Mouse (Mus musculus): ENCODE results near the gene Astn1. TPM values are rescaled to one million over a fixed set of nuclear protein-coding genes. Genes with fewer than 3 reads are reported as not detected.

Astn1 gene
- polyA plus RNA-seq, 1 experiment from 2014 or later: 53.6 TPM

- no peaks in the 10 kb centered on the region for H3K36me3 ChIP-seq (replicated peaks; ENCODE audit: control insufficient read depth, insufficient read depth)
- ATAC-seq (ENCODE audit: low FRiP score): no peak
- no peak overlapping the region for H3K4me2 ChIP-seq (replicated peaks)
- H3K27me3 ChIP-seq (ENCODE audit: control insufficient read depth, insufficient read depth, low read length): no peaks in the 10 kb centered on the region
- no peak overlapping the region for H3K27ac ChIP-seq
- DNase-seq (ENCODE audit: low spot score): no peak
- H3K9me3 ChIP-seq (ENCODE audit: control insufficient read depth, low read length): no peaks in the 10 kb centered on the region
- no peak overlapping the region for H3K9ac ChIP-seq
- no peaks in the 10 kb centered on the region for H3K4me1 ChIP-seq (replicated peaks; ENCODE audit: control insufficient read depth, insufficient read depth, low read length)
- 87% methylated on average over 10 of the region's 10 CpGs for WGBS
- no peak overlapping the region for H3K4me3 ChIP-seq (replicated peaks; ENCODE audit: low read length)
These were observed 335.9 kb downstream of the Astn1 start for GRCm38 (mm10) chr1:158697859-158698569.

GRCm38 (mm10) chr1:158699276-158699675 lies 337.2 kb downstream of the Astn1 start:
- no peak overlapping the region for H3K4me3 ChIP-seq (replicated peaks; ENCODE audit: low read length)
- no peak for DNase-seq (ENCODE audit: low spot score)
- no peak for ATAC-seq (ENCODE audit: low FRiP score)
- H3K27ac ChIP-seq: no peak overlapping the region
- H3K4me2 ChIP-seq (replicated peaks): no peak overlapping the region
- H3K36me3 ChIP-seq (replicated peaks; ENCODE audit: control insufficient read depth, insufficient read depth): no peaks in the 10 kb centered on the region
- H3K27me3 ChIP-seq (ENCODE audit: control insufficient read depth, insufficient read depth, low read length): no peaks in the 10 kb centered on the region
- 78% methylated on average over 2 of the region's 2 CpGs for WGBS
- no peak overlapping the region for H3K9ac ChIP-seq
- no peaks in the 10 kb centered on the region for H3K4me1 ChIP-seq (replicated peaks; ENCODE audit: control insufficient read depth, insufficient read depth, low read length)
- H3K9me3 ChIP-seq (ENCODE audit: control insufficient read depth, low read length): no peaks in the 10 kb centered on the region

- Histone ChIP-seq H3K9me3 (ENCODE audit: control insufficient read depth, low read length) (no peaks in the 10 kb centered on the region), H3K9ac (no peak overlapping the region), H3K27ac (no peak overlapping the region), H3K4me2 (replicated peaks) (no peak overlapping the region), H3K36me3 (replicated peaks; ENCODE audit: control insufficient read depth, insufficient read depth) (no peaks in the 10 kb centered on the region), H3K4me3 (replicated peaks; ENCODE audit: low read length) (no peak overlapping the region), H3K27me3 (ENCODE audit: control insufficient read depth, insufficient read depth, low read length) (no peaks in the 10 kb centered on the region), H3K4me1 (replicated peaks; ENCODE audit: control insufficient read depth, insufficient read depth, low read length) (no peaks in the 10 kb centered on the region)
- ATAC-seq (ENCODE audit: low FRiP score): no peak
- DNase-seq (ENCODE audit: low spot score): no peak
- WGBS: 77% methylated on average over 2 of the region's 2 CpGs
These were observed 338.1 kb downstream of the Astn1 start for GRCm38 (mm10) chr1:158700147-158700546.

- WGBS: 93% methylated on average over 1 of the region's 1 CpGs
- Histone ChIP-seq H3K4me1 (replicated peaks; ENCODE audit: control insufficient read depth, insufficient read depth, low read length) (no peaks in the 10 kb centered on the region), H3K27me3 (ENCODE audit: control insufficient read depth, insufficient read depth, low read length) (no peaks in the 10 kb centered on the region), H3K36me3 (replicated peaks; ENCODE audit: control insufficient read depth, insufficient read depth) (no peaks in the 10 kb centered on the region), H3K4me2 (replicated peaks) (no peak overlapping the region), H3K9me3 (ENCODE audit: control insufficient read depth, low read length) (no peaks in the 10 kb centered on the region), H3K4me3 (replicated peaks; ENCODE audit: low read length) (no peak overlapping the region), H3K9ac (no peak overlapping the region), H3K27ac (no peak overlapping the region)
- ATAC-seq (ENCODE audit: low FRiP score): no peak
- no peak for DNase-seq (ENCODE audit: low spot score)
These were observed 339.3 kb downstream of the Astn1 start for GRCm38 (mm10) chr1:158701336-158701735.

- H3K4me3 ChIP-seq (replicated peaks; ENCODE audit: low read length): no peak overlapping the region
- no peaks in the 10 kb centered on the region for H3K27me3 ChIP-seq (ENCODE audit: control insufficient read depth, insufficient read depth, low read length)
- WGBS: 36% methylated on average over 5 of the region's 5 CpGs
- no peaks in the 10 kb centered on the region for H3K36me3 ChIP-seq (replicated peaks; ENCODE audit: control insufficient read depth, insufficient read depth)
- H3K9ac ChIP-seq: no peak overlapping the region
- DNase-seq (ENCODE audit: low spot score) (peak; percentile 67), ATAC-seq (ENCODE audit: low FRiP score) (no peak)
- H3K4me1 ChIP-seq (replicated peaks; ENCODE audit: control insufficient read depth, insufficient read depth, low read length): no peaks in the 10 kb centered on the region
- H3K9me3 ChIP-seq (ENCODE audit: control insufficient read depth, low read length): no peaks in the 10 kb centered on the region
- H3K27ac ChIP-seq: no peak overlapping the region
- no peak overlapping the region for H3K4me2 ChIP-seq (replicated peaks)
These were observed 351.4 kb downstream of the Astn1 start for GRCm38 (mm10) chr1:158713301-158714095.

GRCm38 (mm10) chr1:158732868-158733496 lies 370.9 kb downstream of the Astn1 start:
- Histone ChIP-seq H3K4me1 (replicated peaks; ENCODE audit: control insufficient read depth, insufficient read depth, low read length) (no peaks in the 10 kb centered on the region), H3K9me3 (ENCODE audit: control insufficient read depth, low read length) (no peaks in the 10 kb centered on the region), H3K27ac (no peak overlapping the region), H3K27me3 (ENCODE audit: control insufficient read depth, insufficient read depth, low read length) (no peaks in the 10 kb centered on the region), H3K4me2 (replicated peaks) (no peak overlapping the region), H3K9ac (no peak overlapping the region), H3K4me3 (replicated peaks; ENCODE audit: low read length) (no peak overlapping the region), H3K36me3 (replicated peaks; ENCODE audit: control insufficient read depth, insufficient read depth) (no peaks in the 10 kb centered on the region)
- DNase-seq (ENCODE audit: low spot score) (no peak), ATAC-seq (ENCODE audit: low FRiP score) (no peak)
- WGBS: 66% methylated on average over 4 of the region's 4 CpGs

- DNase-seq (ENCODE audit: low spot score) (no peak), ATAC-seq (ENCODE audit: low FRiP score) (no peak)
- no peaks in the 10 kb centered on the region for H3K4me1 ChIP-seq (replicated peaks; ENCODE audit: control insufficient read depth, insufficient read depth, low read length)
- H3K27me3 ChIP-seq (ENCODE audit: control insufficient read depth, insufficient read depth, low read length): no peaks in the 10 kb centered on the region
- no peak overlapping the region for H3K4me3 ChIP-seq (replicated peaks; ENCODE audit: low read length)
- 54% methylated on average over 5 of the region's 5 CpGs for WGBS
- no peak overlapping the region for H3K9ac ChIP-seq
- no peaks in the 10 kb centered on the region for H3K9me3 ChIP-seq (ENCODE audit: control insufficient read depth, low read length)
- no peak overlapping the region for H3K4me2 ChIP-seq (replicated peaks)
- no peak overlapping the region for H3K27ac ChIP-seq
- no peaks in the 10 kb centered on the region for H3K36me3 ChIP-seq (replicated peaks; ENCODE audit: control insufficient read depth, insufficient read depth)
These were observed 377.3 kb downstream of the Astn1 start for GRCm38 (mm10) chr1:158739132-158739919.

GRCm38 (mm10) chr1:158740161-158740766 lies 378.2 kb downstream of the Astn1 start:
- H3K9me3 ChIP-seq (ENCODE audit: control insufficient read depth, low read length): no peaks in the 10 kb centered on the region
- no peak for ATAC-seq (ENCODE audit: low FRiP score)
- no peak overlapping the region for H3K4me2 ChIP-seq (replicated peaks)
- no peak overlapping the region for H3K27ac ChIP-seq
- H3K4me1 ChIP-seq (replicated peaks; ENCODE audit: control insufficient read depth, insufficient read depth, low read length): no peaks in the 10 kb centered on the region
- no peak for DNase-seq (ENCODE audit: low spot score)
- H3K9ac ChIP-seq: no peak overlapping the region
- no peak overlapping the region for H3K4me3 ChIP-seq (replicated peaks; ENCODE audit: low read length)
- no peaks in the 10 kb centered on the region for H3K36me3 ChIP-seq (replicated peaks; ENCODE audit: control insufficient read depth, insufficient read depth)
- no peaks in the 10 kb centered on the region for H3K27me3 ChIP-seq (ENCODE audit: control insufficient read depth, insufficient read depth, low read length)
- WGBS: 90% methylated on average over 6 of the region's 6 CpGs
